Mouse (Mus musculus) ES-CJ7 (cell line): ENCODE measurements around the gene Trappc1.

ENCODE experiments used
- DNase-seq: peaks from one replicate; pipeline ENCODE4 v3.0.0; 2011; ENCODE audit warnings: low read depth, low spot score

Gene Trappc1

GRCm38 (mm10) chr11:69369215-69369989 is 45.6 kb downstream of the Trappc1 start, which contains the start of gene Chd3:
Gene Chd3, minus strand, starts transcription at chr11:69369406.
- DNase-seq = no peak

GRCm38 (mm10) chr11:69369990-69370816 is 46.4 kb downstream of the Trappc1 start:
- no peak for DNase-seq

- DNase-seq = no peak
Observed at GRCm38 (mm10) chr11:69370817-69371215, 47.0 kb downstream of the Trappc1 start.

- DNase-seq = no peak
Observed at GRCm38 (mm10) chr11:69371601-69372000, 47.8 kb downstream of the Trappc1 start.

- no peak for DNase-seq
Observed at GRCm38 (mm10) chr11:69372056-69372779, 48.4 kb downstream of the Trappc1 start.

- DNase-seq = peak; percentile 63
Observed at GRCm38 (mm10) chr11:69372780-69373170, 49.0 kb downstream of the Trappc1 start.

GRCm38 (mm10) chr11:69373223-69373965 is 49.6 kb downstream of the Trappc1 start:
- peak; percentile 83 for DNase-seq
